Mouse (Mus musculus) midbrain, embryonic 12.5 days (tissue): ENCODE measurements around the gene Ube3c. TPM values are rescaled to one million over a fixed set of nuclear protein-coding genes. Genes with fewer than 3 reads are reported as not detected.

Source experiments
- polyA plus RNA-seq: library from polyadenylated mRNA; unstranded; fragments of >200 nt; fragmentation: Nextera tagmentation; extraction: Ambion mirVana; gene quantifications from 2 replicates; pipeline ENCODE4 v1.2.1, GENCODE M21; 2016

The Ube3c gene
- polyA plus RNA-seq, 1 experiment from 2014 or later, result 43.6 TPM

Other genes with a start within 250 kb of the Ube3c start
- 17.0 and 20.0 TPM in 2 replicates for gene Lmbr1, start 190.9 kb upstream of the Ube3c start, polyA plus RNA-seq
- gene Nom1, start 134.6 kb upstream of the Ube3c start, polyA plus RNA-seq, result 27.9 TPM in 2 replicates
- not detected in 2 replicates for gene Mnx1, start 90.8 kb upstream of the Ube3c start, polyA plus RNA-seq
- 222 and 249 TPM in 2 replicates for gene Dnajb6, start 166.4 kb downstream of the Ube3c start, polyA plus RNA-seq
- gene Gm5129, start 166.7 kb downstream of the Ube3c start, polyA plus RNA-seq, result not detected in 2 replicates